Mouse (Mus musculus) CH12.LX (cell line): ENCODE measurements around the gene Sac3d1. TPM values are rescaled to one million over a fixed set of nuclear protein-coding genes. Genes with fewer than 3 reads are reported as not detected.

Experiments used
- DNase-seq: peaks from one replicate; pipeline ENCODE4 v3.0.0-alpha.2; 2013; ENCODE audit errors: extremely low read depth
- H3K27ac ChIP-seq: 2 replicates; pipeline ENCODE4 v1.5.1; 2012; ENCODE audit warnings: low read depth, mild to moderate bottlenecking, control low read depth, moderate library complexity; ENCODE audit not compliant: insufficient read depth
- H3K27me3 ChIP-seq: replicated peaks from 2 replicates; pipeline ENCODE3; 2012; ENCODE audit warnings: inconsistent platforms
- H3K36me3 ChIP-seq, 2 experiments: replicated peaks in 1 of 2; 2 replicates each; pipeline versions ENCODE3 to v1.6.1; 2012; ENCODE audit warnings: inconsistent platforms in 1 of 2, low read length in 1 of 2, mild to moderate bottlenecking in 1 of 2, mixed read lengths in 1 of 2, moderate library complexity in 1 of 2; ENCODE audit not compliant: control insufficient read depth in 1 of 2, insufficient read depth in 1 of 2
- H3K4me1 ChIP-seq, 2 experiments: 2 replicates each; pipeline ENCODE4 v1.6.1; 2012; ENCODE audit warnings: inconsistent platforms in 1 of 2, moderate library complexity in 1 of 2; ENCODE audit not compliant: insufficient read depth in 2 of 2, control insufficient read depth in 1 of 2
- H3K4me2 ChIP-seq: 2 replicates; pipeline ENCODE4 v1.6.1; 2012; ENCODE audit warnings: low read depth, mild to moderate bottlenecking, control low read depth; ENCODE audit not compliant: poor library complexity, insufficient read depth, severe bottlenecking
- H3K4me3 ChIP-seq, 3 experiments: fragments of 150-350 bp in 1 of 3; sonication (generic) in 1 of 3; replicated peaks in 1 of 3; 2 replicates each; pipeline versions ENCODE3 to v1.5.1; 2011 to 2012; ENCODE audit warnings: low read depth in 2 of 3, low read length in 2 of 3, mild to moderate bottlenecking in 2 of 3, moderate library complexity in 2 of 3, control low read depth in 1 of 3, improper control_type of control experiment in 1 of 3, inconsistent platforms in 1 of 3, mixed read lengths in 1 of 3; ENCODE audit not compliant: poor library complexity in 1 of 3
- H3K79me2 ChIP-seq: replicated peaks from 2 replicates; pipeline ENCODE4 v1.6.1; 2012; ENCODE audit warnings: mild to moderate bottlenecking, moderate library complexity; ENCODE audit not compliant: control insufficient read depth, poor library complexity, insufficient read depth, severe bottlenecking; ENCODE audit errors: extremely low read depth
- H3K9ac ChIP-seq: 2 replicates; pipeline ENCODE4 v1.6.1; 2012; ENCODE audit warnings: low read depth, mild to moderate bottlenecking, control low read depth, moderate library complexity; ENCODE audit not compliant: insufficient read depth
- H3K9me3 ChIP-seq: replicated peaks from 2 replicates; pipeline ENCODE3; 2012; ENCODE audit warnings: low read length, inconsistent platforms, mixed read lengths
- BHLHE40 ChIP-seq: IDR thresholded peaks from 2 replicates; pipeline ENCODE4 v1.6.1; 2011; ENCODE audit warnings: mild to moderate bottlenecking, low read depth, low read length, improper control_type of control experiment
- CHD1 ChIP-seq: IDR thresholded peaks from 2 replicates; pipeline ENCODE4 v1.6.1; 2012; ENCODE audit warnings: low read depth, low read length, improper control_type of control experiment, inconsistent platforms
- CHD2 ChIP-seq: IDR thresholded peaks from 2 replicates; pipeline ENCODE4 v1.6.1; 2011; ENCODE audit warnings: low read length, improper control_type of control experiment
- CTCF ChIP-seq, 2 experiments: IDR thresholded peaks in 1 of 2; conservative IDR thresholded peaks in 1 of 2; 2 replicates each; pipeline ENCODE4 v1.5.1; 2011 to 2012; ENCODE audit warnings: low read depth in 2 of 2, low read length in 2 of 2, improper control_type of control experiment in 1 of 2, inconsistent platforms in 1 of 2, mild to moderate bottlenecking in 1 of 2, moderate library complexity in 1 of 2
- E2F4 ChIP-seq: IDR thresholded peaks from 2 replicates; pipeline ENCODE4 v1.6.1; 2011; ENCODE audit warnings: low read depth, low read length, improper control_type of control experiment; ENCODE audit not compliant: insufficient replicate concordance
- ELF1 ChIP-seq: IDR thresholded peaks from 2 replicates; pipeline ENCODE4 v1.6.1; 2014; ENCODE audit warnings: low read depth, mild to moderate bottlenecking, inconsistent platforms, low read length, improper control_type of control experiment
- EP300 ChIP-seq: IDR thresholded peaks from 2 replicates; pipeline ENCODE4 v1.6.1; 2011; ENCODE audit warnings: low read length, improper control_type of control experiment
- ETS1 ChIP-seq: conservative IDR thresholded peaks from 2 replicates; pipeline ENCODE4 v1.6.1; 2012; ENCODE audit warnings: low read depth, mild to moderate bottlenecking, inconsistent platforms, low read length, improper control_type of control experiment, moderate library complexity
- GABPA ChIP-seq: IDR thresholded peaks from 2 replicates; pipeline ENCODE4 v1.6.1; 2012; ENCODE audit warnings: low read depth, low read length, improper control_type of control experiment, inconsistent platforms; ENCODE audit not compliant: insufficient replicate concordance
- HCFC1 ChIP-seq: IDR thresholded peaks from 2 replicates; pipeline ENCODE4 v1.6.1; 2012; ENCODE audit warnings: low read depth, mild to moderate bottlenecking, inconsistent platforms, low read length, improper control_type of control experiment
- IRF4 ChIP-seq: IDR thresholded peaks from 2 replicates; pipeline ENCODE4 v1.6.1; 2014; ENCODE audit warnings: low read depth, mild to moderate bottlenecking, inconsistent platforms, low read length, improper control_type of control experiment
- JUN ChIP-seq: IDR thresholded peaks from 2 replicates; pipeline ENCODE4 v1.6.1; 2011; ENCODE audit warnings: low read depth, mild to moderate bottlenecking, low read length, improper control_type of control experiment, moderate library complexity; ENCODE audit not compliant: insufficient read depth
- JUND ChIP-seq: conservative IDR thresholded peaks from 2 replicates; pipeline ENCODE4 v1.6.1; 2011; ENCODE audit warnings: low read depth, low read length, improper control_type of control experiment
- KAT2A ChIP-seq: IDR thresholded peaks from 2 replicates; pipeline ENCODE4 v1.6.1; 2012; ENCODE audit warnings: low read length, improper control_type of control experiment, inconsistent platforms; ENCODE audit not compliant: insufficient replicate concordance
- MAFK ChIP-seq: IDR thresholded peaks from 2 replicates; pipeline ENCODE4 v1.6.1; 2011; ENCODE audit warnings: low read length, improper control_type of control experiment; ENCODE audit not compliant: insufficient replicate concordance
- MAX ChIP-seq: IDR thresholded peaks from 2 replicates; pipeline ENCODE4 v1.6.1; 2011; ENCODE audit warnings: low read length, improper control_type of control experiment
- MAZ ChIP-seq: IDR thresholded peaks from 2 replicates; pipeline ENCODE4 v1.6.1; 2012; ENCODE audit warnings: low read depth, mild to moderate bottlenecking, inconsistent platforms, low read length, improper control_type of control experiment, moderate library complexity
- MEF2A ChIP-seq: IDR thresholded peaks from 2 replicates; pipeline ENCODE4 v1.6.1; 2014; ENCODE audit warnings: low read depth, mild to moderate bottlenecking, inconsistent platforms, low read length, improper control_type of control experiment, borderline replicate concordance
- MXI1 ChIP-seq: IDR thresholded peaks from 2 replicates; pipeline ENCODE4 v1.6.1; 2011; ENCODE audit warnings: mild to moderate bottlenecking, low read depth, low read length, improper control_type of control experiment
- MYC ChIP-seq: IDR thresholded peaks from 2 replicates; pipeline ENCODE4 v1.6.1; 2011; ENCODE audit warnings: low read depth, mild to moderate bottlenecking, improper control_type of control experiment, low read length
- NELFE ChIP-seq: IDR thresholded peaks from 2 replicates; pipeline ENCODE4 v1.6.1; 2011; ENCODE audit warnings: low read depth, low read length, improper control_type of control experiment
- NRF1 ChIP-seq: IDR thresholded peaks from 2 replicates; pipeline ENCODE4 v1.6.1; 2014; ENCODE audit warnings: low read depth, mild to moderate bottlenecking, inconsistent platforms, low read length, improper control_type of control experiment, moderate library complexity
- PAX5 ChIP-seq: IDR thresholded peaks from 2 replicates; pipeline ENCODE4 v1.6.1; 2012; ENCODE audit warnings: low read length, inconsistent platforms, mixed read lengths
- POLR2A ChIP-seq: IDR thresholded peaks from 2 replicates; pipeline ENCODE4 v1.6.1; 2011; ENCODE audit warnings: low read depth, mild to moderate bottlenecking, improper control_type of control experiment, low read length
- POLR2AphosphoS2 ChIP-seq: IDR thresholded peaks from 2 replicates; pipeline ENCODE4 v1.6.1; 2011; ENCODE audit warnings: low read depth, low read length, improper control_type of control experiment
- RAD21 ChIP-seq: IDR thresholded peaks from 2 replicates; pipeline ENCODE4 v1.6.1; 2011; ENCODE audit warnings: low read depth, mild to moderate bottlenecking, low read length, improper control_type of control experiment, moderate library complexity
- RCOR1 ChIP-seq: conservative IDR thresholded peaks from 2 replicates; pipeline ENCODE4 v1.6.1; 2012; ENCODE audit warnings: low read depth, mild to moderate bottlenecking, inconsistent platforms, low read length, improper control_type of control experiment
- SIN3A ChIP-seq: IDR thresholded peaks from 2 replicates; pipeline ENCODE4 v1.6.1; 2012; ENCODE audit warnings: low read length, improper control_type of control experiment, inconsistent platforms
- SMC3 ChIP-seq: IDR thresholded peaks from 2 replicates; pipeline ENCODE4 v1.6.1; 2011; ENCODE audit warnings: low read depth, low read length, improper control_type of control experiment
- TBP ChIP-seq: conservative IDR thresholded peaks from 2 replicates; pipeline ENCODE4 v1.6.1; 2011; ENCODE audit warnings: low read depth, low read length, improper control_type of control experiment
- TCF12 ChIP-seq: IDR thresholded peaks from 2 replicates; pipeline ENCODE4 v1.6.1; 2014; ENCODE audit warnings: low read depth, mild to moderate bottlenecking, inconsistent platforms, low read length, improper control_type of control experiment
- UBTF ChIP-seq: IDR thresholded peaks from 2 replicates; pipeline ENCODE4 v1.6.1; 2012; ENCODE audit warnings: low read depth, mild to moderate bottlenecking, inconsistent platforms, low read length, improper control_type of control experiment, moderate library complexity
- USF1 ChIP-seq: IDR thresholded peaks from 2 replicates; pipeline ENCODE4 v1.6.1; 2014; ENCODE audit warnings: low read depth, mild to moderate bottlenecking, inconsistent platforms, low read length, improper control_type of control experiment
- USF2 ChIP-seq: conservative IDR thresholded peaks from 2 replicates; pipeline ENCODE4 v1.6.1; 2011; ENCODE audit warnings: low read depth, low read length, improper control_type of control experiment
- ZC3H11A ChIP-seq: IDR thresholded peaks from 2 replicates; pipeline ENCODE4 v1.6.1; 2012; ENCODE audit warnings: low read depth, mild to moderate bottlenecking, inconsistent platforms, low read length, improper control_type of control experiment
- ZKSCAN1 ChIP-seq: IDR thresholded peaks from 2 replicates; pipeline ENCODE4 v1.6.1; 2012; ENCODE audit warnings: low read depth, inconsistent platforms, low read length, improper control_type of control experiment, borderline replicate concordance
- ZMIZ1 ChIP-seq: IDR thresholded peaks from 2 replicates; pipeline ENCODE4 v1.6.1; 2012; ENCODE audit warnings: low read depth, mild to moderate bottlenecking, inconsistent platforms, low read length, improper control_type of control experiment
- ZNF384 ChIP-seq: IDR thresholded peaks from 2 replicates; pipeline ENCODE4 v1.6.1; 2012; ENCODE audit warnings: low read depth, low read length, improper control_type of control experiment, inconsistent platforms
- dilution Hi-C: fragments of 300-500 bp; cut with MboI; formaldehyde crosslinking; loops from 2 replicates; pipeline ENCODE4 v1.14.3; 2020; ENCODE audit warnings: low sequenced_read_pairs; ENCODE audit not compliant: extremely low pct_unique_long_range_greater_than_20kb, extremely low pct_ligation_motif_present
- in situ Hi-C: fragments of 300-500 bp; cut with MboI; formaldehyde crosslinking; loops from 3 replicates; pipeline ENCODE4 v1.14.3; 2019; ENCODE audit warnings: low sequenced_read_pairs, low pct_ligation_motif_present, low pct_unique_long_range_greater_than_20kb, mixed read lengths
- polyA plus RNA-seq: library from polyadenylated mRNA; unstranded; fragments of >175 nt; gene quantifications from 2 replicates; pipeline ENCODE4 v1.2.1, GENCODE M21; 2012; ENCODE audit warnings: low read depth; ENCODE audit not compliant: insufficient read length
- total RNA-seq, 2 experiments: library from RNA; depleted of rRNA; stranded (reverse); fragments of 300-350 nt in 1 of 2; fragments of >200 nt in 1 of 2; gene quantifications; 2 replicates each; pipeline ENCODE4 v1.2.3; 2012 to 2014

Gene Sac3d1
- total and polyA plus RNA-seq, 3 experiments, result 27.0 to 31.9 (median 29.8) TPM

DNA sequence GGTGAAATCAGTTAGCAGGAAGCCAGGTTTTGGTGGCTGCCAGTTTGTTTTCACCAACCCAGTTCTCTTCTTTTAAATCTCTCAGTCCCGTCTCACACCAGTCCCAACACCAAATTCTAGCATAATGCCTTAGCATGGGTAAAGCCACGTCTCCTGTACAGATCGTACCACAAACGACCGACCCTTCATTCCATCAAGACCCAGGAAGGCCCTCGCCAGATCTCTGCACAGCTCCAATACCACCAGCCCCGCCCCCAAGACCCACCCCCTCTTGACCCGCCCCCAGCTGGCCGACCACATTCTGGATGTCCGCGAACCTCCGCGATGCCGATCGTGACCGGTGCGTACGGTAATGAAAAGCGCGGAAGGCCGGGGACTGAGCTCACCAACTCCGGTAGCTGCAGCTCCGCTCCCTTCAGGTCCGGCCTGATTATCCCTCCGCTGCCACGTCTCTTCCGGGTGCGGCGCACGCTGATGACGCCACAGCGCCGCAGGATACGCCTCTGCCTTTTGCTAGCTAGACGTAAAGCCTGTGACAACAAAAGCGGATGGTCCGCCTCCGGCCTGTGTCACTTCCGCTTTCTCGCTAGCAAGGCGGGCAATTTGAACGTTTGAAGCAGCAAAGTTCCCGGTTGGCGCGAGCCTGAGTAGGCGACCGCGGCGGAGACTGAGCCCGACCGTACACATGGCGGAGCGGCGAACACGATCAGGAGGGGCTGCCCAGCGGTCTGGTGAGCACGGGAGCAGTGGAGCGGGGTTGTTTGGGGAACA, 33.8 kb downstream of the Sac3d1 start, which contains the start of the genes Zfpl1 and Cdca5:
Gene Zfpl1, minus strand, starts transcription at position 479 of the 771 bp plus-strand sequence.
Gene Cdca5, plus strand, starts transcription at position 506 of the 771 bp plus-strand sequence.
- H3K4me1 ChIP-seq, result peaks cover 4 to 35% of the 10 kb centered on the region in 2 experiments

DNA sequence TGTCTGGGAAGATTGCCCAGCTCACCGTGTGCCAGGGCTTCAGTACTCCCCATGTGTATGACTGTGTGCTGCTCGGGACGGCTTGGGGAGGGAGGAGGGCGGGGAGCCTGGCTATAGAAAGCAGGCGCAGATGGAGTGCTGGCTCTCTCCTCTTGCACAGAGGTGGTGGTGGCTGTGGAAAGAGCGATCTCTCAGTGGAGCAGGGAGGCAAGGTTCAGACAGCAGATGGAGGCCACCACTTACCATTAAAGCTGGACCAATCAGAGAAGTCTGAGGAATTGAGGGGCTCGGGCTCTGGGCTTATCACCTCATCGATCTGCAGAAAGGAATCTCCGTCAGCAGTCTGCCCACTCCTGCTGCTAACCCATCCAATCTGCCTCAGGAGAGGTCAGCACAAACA, 36.3 kb downstream of the Sac3d1 start, which contains the start of gene Gm28374:
Gene Gm28374, minus strand, starts transcription at position 101 of the 400 bp plus-strand sequence.
- H3K4me2 ChIP-seq, result no peak within 1 kb of the TSS
- H3K79me2 ChIP-seq, result peaks cover 28% of the 10 kb centered on the region
- H3K4me3 ChIP-seq, result no peak within 1 kb of the TSS
- no peaks in the 10 kb centered on the region for H3K9me3 ChIP-seq
- DNase-seq, result no peak
- H3K9ac ChIP-seq, result no peak within 1 kb of the TSS
- no peak within 1 kb of the TSS for H3K27ac ChIP-seq
- H3K4me1 ChIP-seq, result peaks cover 4 to 32% of the 10 kb centered on the region in 2 experiments
- dilution Hi-C loops, result no loop called here
- H3K27me3 ChIP-seq, result no peaks in the 10 kb centered on the region
- H3K36me3 ChIP-seq, result peaks cover 36 to 55% of the 10 kb centered on the region in 2 experiments
- TF ChIP-seq ZNF384 (no peak), RAD21 (no peak)
- in situ Hi-C loops, result no loop called here

More for the DNA sequence above, 33.8 kb downstream of the Sac3d1 start, which contains the start of the genes Zfpl1 and Cdca5:
- H3K4me3 ChIP-seq, result peak within 1 kb of the TSS; percentile 90 to 98 (median 98)
- dilution Hi-C loops, result no loop called here
- H3K9ac ChIP-seq, result peak within 1 kb of the TSS; percentile 94
- H3K36me3 ChIP-seq, result peaks cover 58 to 75% of the 10 kb centered on the region in 2 experiments
- no peaks in the 10 kb centered on the region for H3K27me3 ChIP-seq
- peak; percentile 98 for DNase-seq
- peak within 1 kb of the TSS; percentile 89 for H3K4me2 ChIP-seq
- TF ChIP-seq USF1 (no peak), ZMIZ1 (0 out of 2 replicates have a peak, but pooled peaks have one; percentile 47), GABPA (peak; percentile 94), USF2 (no peak), MAFK (peak; percentile 30; the same call in 1 of the 2 replicates), RAD21 (no peak), TBP (peak; percentile 64; the same call in 1 of the 2 replicates), MYC (peak; percentile 80; the same call in 1 of the 2 replicates), ZKSCAN1 (no peak), ZC3H11A (no peak), MEF2A (peak; percentile 78; the same call in 1 of the 2 replicates), NRF1 (peak; percentile 65; the same call in 1 of the 2 replicates), TCF12 (peak; percentile 75), CTCF (conservative IDR thresholded peaks at IDR 0.05 in 1 of 2, IDR thresholded peaks at IDR 0.05 in 1 of 2; ENCODE audit: low read depth in 2 of 2, low read length in 2 of 2) (no peak), BHLHE40 (0 out of 2 replicates have a peak, but pooled peaks have one; percentile 5), IRF4 (peak; percentile 76), ELF1 (peak; percentile 100), CHD1 (no peak), UBTF (no peak), EP300 (no peak), E2F4 (peak; percentile 98), PAX5 (no peak), POLR2A (peak; percentile 84), MAZ (peak; percentile 43; the same call in 1 of the 2 replicates), HCFC1 (peak; percentile 98), CHD2 (peak; percentile 68; the same call in 1 of the 2 replicates), POLR2AphosphoS2 (0 out of 2 replicates have a peak, but pooled peaks have one; percentile 69), SIN3A (peak; percentile 100), RCOR1 (0 out of 2 replicates have a peak, but pooled peaks have one; percentile 63), MAX (peak; percentile 79), ETS1 (peak; percentile 61), SMC3 (no peak), MXI1 (peak; percentile 94), JUND (no peak), ZNF384 (peak; percentile 68), JUN (no peak), KAT2A (peak; percentile 94), NELFE (peak; percentile 84)
- H3K27ac ChIP-seq, result peak within 1 kb of the TSS; percentile 66; the same call in 1 of the 2 replicates
- H3K79me2 ChIP-seq, result peaks cover 43% of the 10 kb centered on the region
- H3K9me3 ChIP-seq, result no peaks in the 10 kb centered on the region
- in situ Hi-C loops, result loop anchor here (5.0 kb wide), 1 partner anchor 38 kb away; no protein-coding TSS in a partner anchor
